Mouse (Mus musculus): ENCODE results near the gene AC131692.1.

DNA sequence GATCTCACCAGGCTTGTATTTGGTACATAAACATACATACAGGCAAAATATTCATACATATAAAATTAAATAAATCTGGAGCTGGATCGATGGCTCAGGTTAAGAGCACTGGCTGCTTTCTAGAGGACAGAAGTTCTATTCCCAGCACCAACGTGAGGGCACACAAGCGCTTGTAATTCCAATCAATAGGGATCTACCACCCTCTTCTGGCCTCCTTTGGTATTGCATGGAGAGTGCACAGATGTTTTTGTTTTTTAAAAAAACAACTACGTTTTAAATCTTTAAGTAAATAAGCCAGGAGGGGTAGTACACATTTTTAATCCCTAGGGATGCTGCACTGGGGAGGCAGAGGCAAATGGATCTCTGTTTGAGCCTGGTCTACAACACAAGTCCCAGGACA lies 32.1 kb downstream of the AC131692.1 start:
- peak; percentile 91 for TF ChIP-seq CTCF (IDR thresholded peaks at IDR 0.05; ENCODE audit: low read depth)
- no peak for TF ChIP-seq EP300 (IDR thresholded peaks at IDR 0.05; ENCODE audit: low read depth)

All from liver, postnatal 0 days (tissue).